Mouse (Mus musculus) lung, postnatal 0 days (tissue): ENCODE results near the gene Gm3696. TPM values are rescaled to one million over a fixed set of nuclear protein-coding genes. Genes with fewer than 3 reads are reported as not detected.
"Not testable (repeated sequence)": the region's sequence is repeated elsewhere in the genome, so short reads cannot be mapped to it uniquely, and the experiment has no call there.

Experiments
- ATAC-seq: fragments of 200-750 bp; cut with Nextera tagmentation; 2 replicates; pipeline ENCODE4 v1.8.0; 2017; ENCODE audit warnings: moderate library complexity
- DNase-seq: peaks from one replicate; pipeline ENCODE4 v3.0.0-alpha.2; 2016; ENCODE audit warnings: low spot score
- H3K27ac ChIP-seq: fragments of 300-500 bp; sonication (generic); 2 replicates; pipeline ENCODE4 v1.5.1; 2014; ENCODE audit warnings: antibody characterized with exemption, mild to moderate bottlenecking, low read length, mixed read lengths
- H3K27me3 ChIP-seq: fragments of 300-500 bp; sonication (generic); replicated peaks from 2 replicates; pipeline ENCODE4 v1.6.1; 2014; ENCODE audit warnings: low read length, mixed read lengths; ENCODE audit not compliant: insufficient read depth
- H3K36me3 ChIP-seq: fragments of 300-500 bp; sonication (generic); 2 replicates; pipeline ENCODE4 v1.6.1; 2014; ENCODE audit warnings: low read length, mixed read lengths; ENCODE audit not compliant: insufficient read depth
- H3K4me1 ChIP-seq: fragments of 300-500 bp; sonication (generic); 2 replicates; pipeline ENCODE4 v1.6.1; 2014; ENCODE audit warnings: antibody characterized with exemption, low read depth, low read length, mixed read lengths; ENCODE audit not compliant: insufficient read depth
- H3K4me2 ChIP-seq: fragments of 300-500 bp; sonication (generic); replicated peaks from 2 replicates; pipeline ENCODE4 v1.6.1; 2014; ENCODE audit warnings: low read depth, mild to moderate bottlenecking, low read length, moderate library complexity, mixed read lengths
- H3K4me3 ChIP-seq: fragments of 300-500 bp; sonication (generic); 2 replicates; pipeline ENCODE4 v1.5.1; 2014; ENCODE audit warnings: low read depth, low read length
- H3K9ac ChIP-seq: fragments of 300-500 bp; sonication (generic); replicated peaks from 2 replicates; pipeline ENCODE4 v1.6.1; 2014; ENCODE audit warnings: low read depth, mild to moderate bottlenecking
- H3K9me3 ChIP-seq: fragments of 300-500 bp; sonication (generic); 2 replicates; pipeline ENCODE4 v1.6.1; 2016; ENCODE audit warnings: low read length, mixed read lengths
- WGBS: fragments of 180-500 bp; shearing (Covaris S2); extraction: QIAGEN DNeasy Blood & Tissue Kit; methylation state at CpG from one replicate; pipeline ENCODE4 v1.1.7; 2014; 5-methylcytosine and 5-hydroxymethylcytosine counted together
- polyA plus RNA-seq: library from polyadenylated mRNA; unstranded; fragments of >200 nt; fragmentation: Nextera tagmentation; extraction: Ambion mirVana; gene quantifications from 2 replicates; pipeline ENCODE4 v1.2.1, GENCODE M21; 2015

The Gm3696 gene
- polyA plus RNA-seq: 0.25 and 0.27 TPM in 2 replicates

- H3K9me3 ChIP-seq, H3K27ac ChIP-seq, H3K36me3 ChIP-seq, DNase-seq, H3K9ac ChIP-seq, H3K4me1 ChIP-seq, H3K4me2 ChIP-seq, ATAC-seq, H3K4me3 ChIP-seq, H3K27me3 ChIP-seq: not testable (repeated sequence)
- 67% methylated on average over 1 of the region's 3 CpGs for whole genome bisulfite sequencing
Observed at GRCm38 (mm10) chr14:7100521-7100920, at the start of gene Gm3696. TSS of gene Gm3696 (minus strand) at chr14:7100621.

GRCm38 (mm10) chr14:7125312-7125711 lies 24.9 kb upstream of the Gm3696 start, which contains the start of gene Gm6676:
TSS of gene Gm6676 (minus strand) at chr14:7125412.
- H3K36me3 ChIP-seq, DNase-seq, H3K27me3 ChIP-seq, H3K9ac ChIP-seq, H3K4me1 ChIP-seq, H3K27ac ChIP-seq, ATAC-seq, H3K4me2 ChIP-seq, H3K4me3 ChIP-seq, H3K9me3 ChIP-seq: not testable (repeated sequence)
- no CpG with 5 or more reads among the region's 2 CpGs for WGBS

- WGBS: 0% methylated on average over 9 of the region's 54 CpGs
- Histone ChIP-seq H3K4me2 (peak overlapping the region; percentile 54), H3K4me3 (peak overlapping the region; percentile 15; the same call in 1 of the 2 replicates)
- ATAC-seq, H3K9ac ChIP-seq, H3K9me3 ChIP-seq, H3K4me1 ChIP-seq, DNase-seq, H3K36me3 ChIP-seq, H3K27me3 ChIP-seq, H3K27ac ChIP-seq: not testable (repeated sequence)
Observed at GRCm38 (mm10) chr14:7105124-7105802, 4.8 kb upstream of the Gm3696 start.

- H3K36me3 ChIP-seq, DNase-seq, H3K4me2 ChIP-seq, H3K9ac ChIP-seq, H3K27ac ChIP-seq, H3K27me3 ChIP-seq, ATAC-seq, H3K4me1 ChIP-seq, H3K4me3 ChIP-seq, H3K9me3 ChIP-seq: not testable (repeated sequence)
- WGBS: no CpG with 5 or more reads among the region's 2 CpGs
Observed at GRCm38 (mm10) chr14:7044870-7045269, 55.6 kb downstream of the Gm3696 start, which contains the start of gene Gm3685. TSS of gene Gm3685 (minus strand) at chr14:7044970.

Other genes starting within 250 kb of the Gm3696 start
- gene Gm3667, start 210.7 kb downstream of the Gm3696 start, polyA plus RNA-seq: 0.31 TPM in 1 of 2 replicates, not detected in the other
- not detected in 2 replicates for gene Gm6356, start 126.8 kb downstream of the Gm3696 start, polyA plus RNA-seq
- gene Gm10406, start 73.2 kb downstream of the Gm3696 start, polyA plus RNA-seq: 0.10 and 0.24 TPM in 2 replicates
- gene Gm3685, start 55.7 kb downstream of the Gm3696 start, polyA plus RNA-seq: not detected in 2 replicates
- not detected in 2 replicates for gene Gm6676, start 24.8 kb upstream of the Gm3696 start, polyA plus RNA-seq
- gene Gm3512, start 73.9 kb upstream of the Gm3696 start, polyA plus RNA-seq: 1.9 and 2.0 TPM in 2 replicates
- gene Gm16434, start 93.9 kb upstream of the Gm3696 start, polyA plus RNA-seq: not detected in 2 replicates
- gene Gm3727, start 164.1 kb upstream of the Gm3696 start, polyA plus RNA-seq: not detected in 2 replicates
- gene Gm3739, start 214.4 kb upstream of the Gm3696 start, polyA plus RNA-seq: 0.13 and 0.25 TPM in 2 replicates
- not detected in 2 replicates for gene Gm5797, start 231.8 kb upstream of the Gm3696 start, polyA plus RNA-seq